Mouse (Mus musculus) effector memory CD4-positive, alpha-beta T cell, adult 5 months (primary cell): Measurements from ENCODE around the gene Gsto1. TPM values are rescaled to one million over a fixed set of nuclear protein-coding genes. Genes with fewer than 3 reads are reported as not detected.

ENCODE experiments used
- polyA plus RNA-seq: library from polyadenylated mRNA; unstranded; fragments of 100-300 nt; shearing (Covaris generic); gene quantifications from one replicate; pipeline ENCODE4 v1.2.1, GENCODE M21; 2017

The Gsto1 gene
- 19.5 TPM for polyA plus RNA-seq

GRCm38 (mm10) chr19:47854796-47855783 is at the start of gene Gsto1:
Gsto1 (plus strand) TSS chr19:47854970.

DNA sequence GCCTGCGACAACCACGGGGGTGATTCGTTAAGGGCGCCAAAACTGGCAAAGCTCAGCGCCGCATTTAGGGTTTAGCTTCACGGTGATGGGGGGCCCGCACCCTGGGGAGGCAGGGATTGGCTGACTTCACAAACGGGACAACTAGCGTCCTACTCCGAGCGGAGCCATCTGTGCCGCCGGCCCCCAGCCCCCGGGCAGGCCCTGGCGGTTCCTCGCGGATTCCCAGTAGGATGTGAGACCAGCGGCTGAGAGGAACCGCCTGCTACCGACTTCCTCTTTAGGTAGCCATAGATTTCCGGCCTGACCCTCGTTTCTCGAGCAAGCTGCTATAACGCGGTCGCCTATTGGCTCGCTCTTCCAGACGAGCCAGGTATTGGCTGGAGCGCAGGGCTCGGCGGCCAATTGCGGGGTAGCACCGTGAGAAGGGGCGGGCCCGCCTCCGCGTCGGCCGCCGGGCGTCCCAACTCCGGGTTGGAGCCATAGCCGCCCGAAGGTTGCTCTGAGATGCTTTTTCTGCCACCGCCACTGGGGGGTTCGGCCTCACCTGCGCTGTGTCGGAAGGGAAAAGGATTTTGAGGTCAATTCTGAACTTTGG is 10.7 kb downstream of the Gsto1 start, which contains the start of gene Gsto2:
Gsto2 (plus strand) TSS at position 182 of the 595 bp plus-strand sequence.

Other genes starting within 250 kb of the Gsto1 start
- not detected for gene Col17a1, start 162.9 kb upstream of the Gsto1 start, polyA plus RNA-seq
- gene Sfr1, start 123.3 kb upstream of the Gsto1 start, polyA plus RNA-seq, result 174 TPM
- not detected for gene Gsto2, start 10.6 kb downstream of the Gsto1 start, polyA plus RNA-seq
- 0.55 TPM for gene Cfap43, start 64.3 kb downstream of the Gsto1 start, polyA plus RNA-seq
- 53.8 TPM for gene Itprip, start 64.3 kb downstream of the Gsto1 start, polyA plus RNA-seq
- gene Cfap58, start 82.7 kb downstream of the Gsto1 start, polyA plus RNA-seq, result not detected